Mouse (Mus musculus) heart, embryonic 11.5 days (tissue): Measurements from ENCODE around the gene Pdf. TPM values are rescaled to one million over a fixed set of nuclear protein-coding genes. Genes with fewer than 3 reads are reported as not detected.
"Not testable (repeated sequence)": the region's sequence is repeated elsewhere in the genome, so short reads cannot be mapped to it uniquely, and the experiment has no call there.

Source experiments
- ATAC-seq: fragments of 200-750 bp; cut with Nextera tagmentation; replicated peaks from 2 replicates; pipeline ENCODE4 v1.8.0; 2017; ENCODE audit warnings: moderate library complexity; ENCODE audit not compliant: insufficient number of reproducible peaks, low FRiP score, low TSS enrichment
- H3K27ac ChIP-seq: fragments of 300-500 bp; sonication (generic); 2 replicates; pipeline ENCODE4 v1.5.1; 2014; ENCODE audit warnings: mild to moderate bottlenecking, low read depth, low read length
- H3K27me3 ChIP-seq: fragments of 300-500 bp; sonication (generic); 2 replicates; pipeline ENCODE4 v1.6.1; 2014; ENCODE audit warnings: mild to moderate bottlenecking, low read length, mixed read lengths; ENCODE audit not compliant: control insufficient read depth, insufficient read depth
- H3K36me3 ChIP-seq: fragments of 300-500 bp; sonication (generic); 2 replicates; pipeline ENCODE4 v1.6.1; 2014; ENCODE audit warnings: mild to moderate bottlenecking, low read length, moderate library complexity, mixed read lengths; ENCODE audit not compliant: control insufficient read depth, insufficient read depth
- H3K4me1 ChIP-seq: fragments of 300-500 bp; sonication (generic); 2 replicates; pipeline ENCODE4 v1.6.1; 2014; ENCODE audit warnings: low read length; ENCODE audit not compliant: control insufficient read depth, insufficient read depth
- H3K4me2 ChIP-seq: fragments of 300-500 bp; sonication (generic); 2 replicates; pipeline ENCODE4 v1.6.1; 2014; ENCODE audit warnings: mild to moderate bottlenecking, moderate library complexity
- H3K4me3 ChIP-seq: fragments of 300-500 bp; sonication (generic); 2 replicates; pipeline ENCODE4 v1.5.1; 2014; ENCODE audit warnings: low read depth, low read length
- H3K9ac ChIP-seq: fragments of 300-500 bp; sonication (generic); 2 replicates; pipeline ENCODE4 v1.6.1; 2014; ENCODE audit warnings: mild to moderate bottlenecking, low read depth, low read length, moderate library complexity
- H3K9me3 ChIP-seq: fragments of 300-500 bp; sonication (generic); replicated peaks from 2 replicates; pipeline ENCODE4 v1.6.1; 2016; ENCODE audit warnings: low read length; ENCODE audit not compliant: control insufficient read depth
- WGBS: fragments of 180-500 bp; shearing (Covaris S2); extraction: QIAGEN DNeasy Blood & Tissue Kit; methylation state at CpG from one replicate; pipeline ENCODE4 v1.1.7; 2014; ENCODE audit not compliant: insufficient replicate concordance; 5-methylcytosine and 5-hydroxymethylcytosine counted together
- microRNA-seq: library from miRNA; unstranded; fragments of <30 nt; microRNA quantifications from one replicate; pipeline ENCODE4, GENCODE M21; 2016; ENCODE audit warnings: borderline number of aligned reads
- polyA plus RNA-seq: library from polyadenylated mRNA; unstranded; fragments of >200 nt; fragmentation: Nextera tagmentation; extraction: Ambion mirVana; gene quantifications from 2 replicates; pipeline ENCODE4 v1.2.1, GENCODE M21; 2014

The Pdf gene
- polyA plus RNA-seq, 1 experiment from 2014 or later = 40.7 TPM

- Histone ChIP-seq H3K27ac (no peak overlapping the region), H3K4me3 (no peak overlapping the region), H3K9me3 (no peaks in the 10 kb centered on the region), H3K4me1 (no peaks in the 10 kb centered on the region), H3K9ac (no peak overlapping the region), H3K27me3 (no peaks in the 10 kb centered on the region), H3K36me3 (no peaks in the 10 kb centered on the region), H3K4me2 (no peak overlapping the region)
- WGBS = 74% methylated on average over 1 of the region's 1 CpGs
- no peak for ATAC-seq
These were observed 49.3 kb downstream of the Pdf start for GRCm38 (mm10) chr8:106999068-106999467.

- no peaks in the 10 kb centered on the region for H3K9me3 ChIP-seq
- H3K4me2 ChIP-seq = no peak overlapping the region
- H3K4me3 ChIP-seq = no peak overlapping the region
- no peak overlapping the region for H3K9ac ChIP-seq
- no peaks in the 10 kb centered on the region for H3K4me1 ChIP-seq
- 73% methylated on average over 4 of the region's 4 CpGs for WGBS
- H3K27me3 ChIP-seq = no peaks in the 10 kb centered on the region
- H3K36me3 ChIP-seq = no peaks in the 10 kb centered on the region
- H3K27ac ChIP-seq = no peak overlapping the region
- no peak for ATAC-seq
These were observed 51.0 kb downstream of the Pdf start for GRCm38 (mm10) chr8:106997416-106997815.

- not testable (repeated sequence) for H3K4me2 ChIP-seq, H3K4me1 ChIP-seq, H3K36me3 ChIP-seq, H3K27me3 ChIP-seq, ATAC-seq, H3K4me3 ChIP-seq, H3K27ac ChIP-seq, H3K9me3 ChIP-seq, H3K9ac ChIP-seq
- 78% methylated on average over 4 of the region's 4 CpGs for WGBS
These were observed 52.1 kb downstream of the Pdf start for GRCm38 (mm10) chr8:106996339-106996738.

Small RNA genes lying within 50 kb of the gene (microRNA-seq; reads per million reads assigned to microRNA genes)
- gene Mir7075 = 2.2 reads per million, percentile 27 among the genes with 10 or more reads in this experiment

Other genes starting within 250 kb of the Pdf start
- 0.08 and 0.17 TPM in 2 replicates for gene Has3, start 178.4 kb downstream of the Pdf start, polyA plus RNA-seq
- 53.9 and 56.9 TPM in 2 replicates for gene Utp4, start 155.0 kb downstream of the Pdf start, polyA plus RNA-seq
- 6.0 and 8.0 TPM in 2 replicates for gene Sntb2, start 112.9 kb downstream of the Pdf start, polyA plus RNA-seq
- 48.5 and 59.8 TPM in 2 replicates for gene Vps4a, start 17.4 kb downstream of the Pdf start, polyA plus RNA-seq
- gene Cog8, start 8.1 kb upstream of the Pdf start, polyA plus RNA-seq = 31.5 and 31.9 TPM in 2 replicates
- gene Nip7, start 8.3 kb upstream of the Pdf start, polyA plus RNA-seq = 66.9 and 71.9 TPM in 2 replicates
- not detected in 2 replicates for gene Tmed6, start 17.0 kb upstream of the Pdf start, polyA plus RNA-seq
- gene Terf2, start 47.9 kb upstream of the Pdf start, polyA plus RNA-seq = 7.5 and 10.9 TPM in 2 replicates
- 87.0 and 93.6 TPM in 2 replicates for gene Cyb5b, start 102.0 kb upstream of the Pdf start, polyA plus RNA-seq
- 11.2 and 12.2 TPM in 2 replicates for gene Nfat5, start 244.9 kb upstream of the Pdf start, polyA plus RNA-seq